Mouse (Mus musculus): ENCODE data around the gene Galnt2. TPM values are rescaled to one million over a fixed set of nuclear protein-coding genes. Genes with fewer than 3 reads are reported as not detected.
A peak's percentile ranks its signal among the peaks of the same experiment; 100 is the strongest.

Galnt2 gene
- polyA plus RNA-seq, 1 experiment: 55.5 TPM

DNA sequence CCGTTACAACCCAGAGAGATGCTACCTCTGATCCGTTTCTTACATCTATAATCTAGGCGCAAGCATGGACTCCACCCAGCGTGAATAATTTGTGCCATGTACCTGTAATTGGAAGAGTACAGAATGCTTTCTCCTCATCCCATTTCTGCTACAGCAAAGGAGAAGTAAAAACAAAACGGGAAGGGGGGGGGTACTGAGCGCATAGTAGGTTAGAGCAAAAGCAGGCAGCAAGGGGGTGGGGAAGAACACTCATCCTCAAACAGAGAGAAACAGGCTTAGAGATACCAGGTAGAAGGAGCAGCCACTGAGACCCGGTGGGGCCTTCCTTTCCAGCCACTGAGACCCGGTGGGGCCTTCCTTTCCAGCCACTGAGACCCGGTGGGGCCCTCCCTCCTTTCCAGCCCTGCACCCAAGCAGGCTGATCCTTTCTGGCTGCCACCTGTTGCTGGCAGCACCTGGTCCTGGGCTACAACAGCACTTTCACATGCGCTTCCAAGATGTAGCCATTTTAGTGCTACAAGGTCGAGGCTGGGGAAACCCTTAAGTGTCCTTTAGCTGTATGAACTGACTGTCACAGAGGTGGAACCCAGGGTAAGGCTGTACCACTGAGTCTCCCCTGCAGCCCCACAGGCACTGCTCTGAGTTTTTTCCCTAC lies 130.7 kb downstream of the Galnt2 start:
- H3K79me2 ChIP-seq (ENCODE audit: control insufficient read depth, insufficient read depth): no peaks in the 10 kb centered on the region
- TF ChIP-seq MAX (IDR thresholded peaks at IDR 0.05) (no peak), USF1 (IDR thresholded peaks at IDR 0.05; ENCODE audit: low read depth) (no peak), CEBPB (IDR thresholded peaks at IDR 0.05; ENCODE audit: low read depth) (no peak), MYOD1 (IDR thresholded peaks at IDR 0.05; ENCODE audit: control insufficient read depth, insufficient read length, low read depth) (no peak)
- peaks cover 17% of the 10 kb centered on the region for H3K27me3 ChIP-seq (ENCODE audit: control insufficient read depth, insufficient read depth, insufficient read length)

GRCm38 (mm10) chr8:124362589-124362988 lies 131.4 kb downstream of the Galnt2 start:
- H3ac ChIP-seq (ENCODE audit: control insufficient read depth, insufficient read length, low read depth): no peak overlapping the region
- H3K27me3 ChIP-seq (ENCODE audit: control insufficient read depth, insufficient read depth, insufficient read length): peaks cover 19% of the 10 kb centered on the region
- no peaks in the 10 kb centered on the region for H3K79me3 ChIP-seq (ENCODE audit: low read depth)
- no peak overlapping the region for H3K4me3 ChIP-seq (ENCODE audit: insufficient read depth, poor library complexity, severe bottlenecking)
- H3K36me3 ChIP-seq (ENCODE audit: control insufficient read depth, insufficient read depth): no peaks in the 10 kb centered on the region
- no peaks in the 10 kb centered on the region for H3K79me2 ChIP-seq (ENCODE audit: control insufficient read depth, insufficient read depth)
- no peak for TF ChIP-seq CEBPB (IDR thresholded peaks at IDR 0.05; ENCODE audit: low read depth)
- TF ChIP-seq FOSL1 (IDR thresholded peaks at IDR 0.05; ENCODE audit: insufficient read depth, low read length, poor library complexity, severe bottlenecking): no peak
- no peak for TF ChIP-seq MYOG (IDR thresholded peaks at IDR 0.05; ENCODE audit: control insufficient read depth, extremely low read depth, insufficient read length)
- TF ChIP-seq CTCF (IDR thresholded peaks at IDR 0.05; ENCODE audit: control insufficient read depth, insufficient read depth, insufficient read length): no peak
- no peak for TF ChIP-seq USF1 (IDR thresholded peaks at IDR 0.05; ENCODE audit: low read depth)
- no peak for TF ChIP-seq MAX (IDR thresholded peaks at IDR 0.05)

More for the DNA sequence above, 130.7 kb downstream of the Galnt2 start:
- H3ac ChIP-seq (ENCODE audit: control insufficient read depth, insufficient read length, low read depth): no peak overlapping the region
- no peaks in the 10 kb centered on the region for H3K36me3 ChIP-seq (ENCODE audit: control insufficient read depth, insufficient read depth)
- no peaks in the 10 kb centered on the region for H3K79me3 ChIP-seq (ENCODE audit: low read depth)
- no peak overlapping the region for H3K4me3 ChIP-seq (ENCODE audit: insufficient read depth, poor library complexity, severe bottlenecking)

DNA sequence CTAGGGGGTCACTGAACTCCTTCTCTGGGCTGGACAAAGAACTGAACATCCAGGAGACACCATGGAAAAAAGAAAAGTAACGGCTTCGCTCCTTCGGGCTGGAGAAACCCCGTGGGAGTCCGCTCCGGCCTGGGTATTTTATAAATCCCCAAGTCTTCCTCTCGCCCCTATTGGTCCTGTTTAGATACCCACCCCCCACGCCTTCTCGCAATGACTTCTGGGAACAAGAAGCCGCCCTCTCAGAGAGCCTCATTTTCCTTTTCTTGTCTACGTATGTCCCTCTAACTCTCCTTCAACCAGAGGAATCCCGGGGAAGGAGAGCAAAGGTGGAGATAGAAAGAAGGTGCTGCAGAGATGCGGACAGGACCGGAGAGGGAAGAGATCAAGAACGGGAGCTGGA lies 132.1 kb downstream of the Galnt2 start:
- Histone ChIP-seq H3K36me3 (ENCODE audit: control insufficient read depth, insufficient read depth) (no peaks in the 10 kb centered on the region), H3K4me3 (ENCODE audit: insufficient read depth, poor library complexity, severe bottlenecking) (no peak overlapping the region), H3K27me3 (ENCODE audit: control insufficient read depth, insufficient read depth, insufficient read length) (peaks cover 19% of the 10 kb centered on the region), H3K79me2 (ENCODE audit: control insufficient read depth, insufficient read depth) (no peaks in the 10 kb centered on the region), H3ac (ENCODE audit: control insufficient read depth, insufficient read length, low read depth) (no peak overlapping the region), H3K79me3 (ENCODE audit: low read depth) (no peaks in the 10 kb centered on the region)
- TF ChIP-seq FOSL1 (IDR thresholded peaks at IDR 0.05; ENCODE audit: insufficient read depth, low read length, poor library complexity, severe bottlenecking) (no peak), CTCF (IDR thresholded peaks at IDR 0.05; ENCODE audit: control insufficient read depth, insufficient read depth, insufficient read length) (no peak), MAX (IDR thresholded peaks at IDR 0.05) (no peak), MYOG (IDR thresholded peaks at IDR 0.05; ENCODE audit: control insufficient read depth, extremely low read depth, insufficient read length) (no peak), MYOD1 (IDR thresholded peaks at IDR 0.05; ENCODE audit: control insufficient read depth, insufficient read length, low read depth) (no peak), USF1 (IDR thresholded peaks at IDR 0.05; ENCODE audit: low read depth) (no peak), CEBPB (IDR thresholded peaks at IDR 0.05; ENCODE audit: low read depth) (no peak)

GRCm38 (mm10) chr8:124368213-124368612 lies 137.0 kb downstream of the Galnt2 start:
- no peak overlapping the region for H3ac ChIP-seq (ENCODE audit: control insufficient read depth, insufficient read length, low read depth)

GRCm38 (mm10) chr8:124370422-124371183 lies 139.4 kb downstream of the Galnt2 start:
- Histone ChIP-seq H3K4me3 (ENCODE audit: insufficient read depth, poor library complexity, severe bottlenecking) (no peak overlapping the region), H3K27me3 (ENCODE audit: control insufficient read depth, insufficient read depth, insufficient read length) (peaks cover 11% of the 10 kb centered on the region), H3K79me2 (ENCODE audit: control insufficient read depth, insufficient read depth) (no peaks in the 10 kb centered on the region), H3K36me3 (ENCODE audit: control insufficient read depth, insufficient read depth) (no peaks in the 10 kb centered on the region), H3ac (ENCODE audit: control insufficient read depth, insufficient read length, low read depth) (no peak overlapping the region), H3K79me3 (ENCODE audit: low read depth) (no peaks in the 10 kb centered on the region)
- TF ChIP-seq USF1 (IDR thresholded peaks at IDR 0.05; ENCODE audit: low read depth) (no peak), CEBPB (IDR thresholded peaks at IDR 0.05; ENCODE audit: low read depth) (no peak), MAX (IDR thresholded peaks at IDR 0.05) (no peak), FOSL1 (IDR thresholded peaks at IDR 0.05; ENCODE audit: insufficient read depth, low read length, poor library complexity, severe bottlenecking) (no peak), CTCF (IDR thresholded peaks at IDR 0.05; ENCODE audit: control insufficient read depth, insufficient read depth, insufficient read length) (no peak), MYOD1 (IDR thresholded peaks at IDR 0.05; ENCODE audit: control insufficient read depth, insufficient read length, low read depth) (no peak), MYOG (IDR thresholded peaks at IDR 0.05; ENCODE audit: control insufficient read depth, extremely low read depth, insufficient read length) (no peak)

More at GRCm38 (mm10) chr8:124368213-124368612, 137.0 kb downstream of the Galnt2 start:
- Histone ChIP-seq H3K79me3 (ENCODE audit: low read depth) (no peaks in the 10 kb centered on the region), H3K79me2 (ENCODE audit: control insufficient read depth, insufficient read depth) (no peaks in the 10 kb centered on the region), H3K4me3 (ENCODE audit: insufficient read depth, poor library complexity, severe bottlenecking) (no peak overlapping the region), H3K36me3 (ENCODE audit: control insufficient read depth, insufficient read depth) (no peaks in the 10 kb centered on the region), H3K27me3 (ENCODE audit: control insufficient read depth, insufficient read depth, insufficient read length) (peaks cover 4% of the 10 kb centered on the region)
- no peak for TF ChIP-seq MAX (IDR thresholded peaks at IDR 0.05)
- TF ChIP-seq CTCF (IDR thresholded peaks at IDR 0.05; ENCODE audit: control insufficient read depth, insufficient read depth, insufficient read length): peak; percentile 78

Data from C2C12 (cell line).